Mouse (Mus musculus): ENCODE data around the gene Slc16a5. TPM values are rescaled to one million over a fixed set of nuclear protein-coding genes. Genes with fewer than 3 reads are reported as not detected.
A peak's percentile ranks its signal among the peaks of the same experiment; 100 is the strongest.
"Not testable (repeated sequence)": the region's sequence is repeated elsewhere in the genome, so short reads cannot be mapped to it uniquely, and the experiment has no call there.

The Slc16a5 gene
- polyA plus RNA-seq, 1 experiment: not detected

DNA sequence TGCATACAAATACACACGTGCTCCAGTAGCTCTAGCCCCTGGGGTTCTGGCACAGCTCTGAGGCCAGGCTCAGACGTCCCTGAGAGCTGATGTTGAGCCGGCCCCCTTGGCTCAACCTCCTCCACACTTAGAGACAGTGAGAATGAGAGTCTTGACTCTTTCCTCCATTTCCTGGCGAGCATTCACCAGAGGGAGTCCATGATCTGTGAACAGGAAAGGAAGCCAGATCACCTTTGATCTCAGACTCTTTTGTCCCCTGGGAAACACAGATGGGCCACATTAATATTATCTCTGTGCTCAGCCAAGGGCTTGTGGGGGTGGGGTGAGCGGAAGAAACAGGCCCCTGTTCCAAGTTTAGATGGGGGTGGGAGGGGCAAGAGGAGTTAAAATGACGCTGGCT, 4.9 kb upstream of the Slc16a5 start:
- Histone ChIP-seq H3K4me1 (peaks cover 7% of the 10 kb centered on the region; the same call in 1 of the 2 replicates), H3K4me3 (replicated peaks) (no peak overlapping the region), H3K36me3 (replicated peaks; ENCODE audit: low read length) (no peaks in the 10 kb centered on the region), H3K27me3 (replicated peaks) (peaks cover 66% of the 10 kb centered on the region), H3K9me3 (peaks cover 26% of the 10 kb centered on the region)
- TF ChIP-seq FLI1 (IDR thresholded peaks at IDR 0.05; ENCODE audit: low read length) (no peak), GATA1 (IDR thresholded peaks at IDR 0.05; ENCODE audit: borderline replicate concordance, low read length) (no peak)

DNA sequence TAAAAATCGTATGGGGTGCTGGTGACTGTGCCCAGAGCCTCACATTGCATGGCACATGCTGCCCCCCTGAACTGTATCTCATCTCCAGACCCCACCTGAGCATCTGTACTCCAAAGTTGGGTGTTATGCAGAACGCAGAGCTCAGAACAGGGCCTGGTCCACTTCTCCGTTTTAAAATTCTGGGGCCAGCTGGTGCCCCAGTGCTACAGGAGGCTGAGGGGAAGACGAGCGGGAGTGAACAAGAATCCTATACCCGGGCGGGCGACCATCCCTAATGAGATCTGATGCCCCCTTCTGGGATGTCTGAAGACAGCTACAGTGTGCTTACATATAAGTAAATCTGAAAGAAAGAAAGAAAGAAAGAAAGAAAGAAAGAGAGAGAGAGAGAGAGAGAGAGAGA, 1.3 kb upstream of the Slc16a5 start:
- TF ChIP-seq GATA1 (IDR thresholded peaks at IDR 0.05; ENCODE audit: borderline replicate concordance, low read length): no peak
- no peak for TF ChIP-seq FLI1 (IDR thresholded peaks at IDR 0.05; ENCODE audit: low read length)
- no peaks in the 10 kb centered on the region for H3K36me3 ChIP-seq (replicated peaks; ENCODE audit: low read length)
- peaks cover 9% of the 10 kb centered on the region for H3K9me3 ChIP-seq
- H3K27me3 ChIP-seq (replicated peaks): peaks cover 71% of the 10 kb centered on the region
- H3K4me1 ChIP-seq: peaks cover 7% of the 10 kb centered on the region; the same call in 1 of the 2 replicates
- H3K4me3 ChIP-seq (replicated peaks): no peak overlapping the region

DNA sequence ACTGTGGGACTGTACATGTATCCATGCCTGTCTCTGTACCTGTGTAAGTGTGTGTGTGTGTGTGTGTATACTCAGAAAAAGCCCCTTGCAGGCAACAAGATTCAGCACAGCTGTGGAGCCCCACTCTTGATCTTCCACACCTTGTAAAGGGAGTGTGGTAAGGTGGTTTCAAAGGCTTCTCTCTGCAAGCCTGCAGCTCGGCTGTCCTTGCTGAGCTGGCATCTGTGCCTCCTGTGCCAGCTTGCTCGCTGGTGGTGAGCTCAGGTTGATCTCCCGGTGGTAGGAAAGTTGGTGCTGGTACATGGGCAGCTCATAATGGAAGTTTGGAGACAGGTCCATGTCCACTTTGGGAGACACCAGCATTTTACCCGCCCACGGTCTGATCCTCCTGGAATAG, 430 bp upstream of the Slc16a5 start:
- TF ChIP-seq GATA1 (IDR thresholded peaks at IDR 0.05; ENCODE audit: borderline replicate concordance, low read length) (no peak), FLI1 (IDR thresholded peaks at IDR 0.05; ENCODE audit: low read length) (no peak)
- Histone ChIP-seq H3K9me3 (peaks cover 4% of the 10 kb centered on the region), H3K27me3 (replicated peaks) (peaks cover 72% of the 10 kb centered on the region), H3K36me3 (replicated peaks; ENCODE audit: low read length) (no peaks in the 10 kb centered on the region), H3K4me3 (replicated peaks) (no peak overlapping the region), H3K4me1 (peaks cover 7% of the 10 kb centered on the region)

DNA sequence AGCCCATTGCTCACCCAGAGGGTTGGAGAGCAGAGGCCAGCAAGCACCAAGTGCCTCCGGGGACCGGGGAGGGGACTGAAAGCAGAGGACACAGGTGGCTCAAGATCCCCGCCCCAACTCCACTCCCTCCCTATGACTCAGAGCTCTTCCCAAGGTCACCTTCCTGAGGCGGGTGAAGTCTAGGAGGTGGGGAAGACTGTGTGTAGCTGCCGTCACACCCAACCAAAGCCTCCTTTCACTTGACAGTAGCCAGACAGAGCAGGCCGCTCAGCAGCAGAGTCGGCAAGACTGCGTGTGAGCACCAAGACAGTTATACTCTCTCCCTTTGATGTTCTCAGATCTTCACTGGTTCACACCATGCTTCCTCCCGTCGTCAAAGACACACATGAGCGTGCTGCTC, 1.1 kb downstream of the Slc16a5 start:
- peaks cover 72% of the 10 kb centered on the region for H3K27me3 ChIP-seq (replicated peaks)
- peaks cover 3% of the 10 kb centered on the region; the same call in 1 of the 2 replicates for H3K4me1 ChIP-seq
- no peaks in the 10 kb centered on the region for H3K36me3 ChIP-seq (replicated peaks; ENCODE audit: low read length)
- TF ChIP-seq FLI1 (IDR thresholded peaks at IDR 0.05; ENCODE audit: low read length): no peak
- TF ChIP-seq GATA1 (IDR thresholded peaks at IDR 0.05; ENCODE audit: borderline replicate concordance, low read length): no peak
- H3K4me3 ChIP-seq (replicated peaks): no peak overlapping the region
- H3K9me3 ChIP-seq: peaks cover 4% of the 10 kb centered on the region

DNA sequence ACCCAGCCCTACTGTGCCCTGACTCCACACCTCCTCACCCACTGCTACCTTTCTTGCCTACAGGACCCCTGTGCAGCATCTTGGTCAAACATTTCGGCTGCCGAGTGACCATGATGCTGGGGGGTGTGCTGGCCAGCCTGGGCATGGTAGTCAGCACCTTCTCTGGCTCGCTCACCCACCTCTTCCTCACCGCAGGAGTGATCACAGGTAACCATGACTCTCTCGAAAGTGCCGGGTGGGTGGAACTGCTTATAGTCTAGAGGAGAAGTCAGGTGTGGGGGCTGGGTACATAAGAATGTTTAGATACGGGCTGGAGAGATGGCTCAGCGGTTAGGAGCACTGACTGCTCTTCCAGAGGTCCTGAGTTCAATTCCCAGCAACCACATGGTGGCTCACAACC, 2.6 kb downstream of the Slc16a5 start:
- peaks cover 71% of the 10 kb centered on the region for H3K27me3 ChIP-seq (replicated peaks)
- H3K4me1 ChIP-seq: peaks cover 3% of the 10 kb centered on the region; the same call in 1 of the 2 replicates
- no peak overlapping the region for H3K4me3 ChIP-seq (replicated peaks)
- TF ChIP-seq GATA1 (IDR thresholded peaks at IDR 0.05; ENCODE audit: borderline replicate concordance, low read length) (no peak), FLI1 (IDR thresholded peaks at IDR 0.05; ENCODE audit: low read length) (no peak)
- H3K9me3 ChIP-seq: peaks cover 8% of the 10 kb centered on the region
- no peaks in the 10 kb centered on the region for H3K36me3 ChIP-seq (replicated peaks; ENCODE audit: low read length)

DNA sequence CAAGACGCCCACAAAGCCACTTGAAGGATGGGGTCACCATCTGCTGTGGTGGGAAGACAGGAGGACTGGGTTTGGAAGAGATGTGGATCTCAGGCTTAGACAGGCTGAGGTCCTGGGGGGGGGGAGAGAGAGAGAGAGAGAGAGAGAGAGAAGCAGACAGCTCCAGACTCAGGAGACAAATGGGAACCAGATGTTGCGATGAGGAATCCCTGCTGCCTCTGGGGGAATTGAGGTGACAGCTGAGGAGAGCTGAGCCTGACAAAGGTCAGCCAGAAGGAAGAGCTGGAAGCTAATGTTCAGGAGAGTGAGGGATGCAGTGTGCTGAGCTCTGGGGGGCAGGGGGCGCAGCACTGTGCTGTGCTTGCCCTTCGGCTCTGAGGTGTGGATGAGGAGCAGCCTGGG, 4.9 kb downstream of the Slc16a5 start:
- Histone ChIP-seq H3K4me3 (replicated peaks) (no peak overlapping the region), H3K4me1 (peaks cover 3% of the 10 kb centered on the region; the same call in 1 of the 2 replicates), H3K9me3 (peaks cover 10% of the 10 kb centered on the region), H3K27me3 (replicated peaks) (peaks cover 65% of the 10 kb centered on the region), H3K36me3 (replicated peaks; ENCODE audit: low read length) (no peaks in the 10 kb centered on the region)
- TF ChIP-seq GATA1 (IDR thresholded peaks at IDR 0.05; ENCODE audit: borderline replicate concordance, low read length): no peak
- TF ChIP-seq FLI1 (IDR thresholded peaks at IDR 0.05; ENCODE audit: low read length): no peak

DNA sequence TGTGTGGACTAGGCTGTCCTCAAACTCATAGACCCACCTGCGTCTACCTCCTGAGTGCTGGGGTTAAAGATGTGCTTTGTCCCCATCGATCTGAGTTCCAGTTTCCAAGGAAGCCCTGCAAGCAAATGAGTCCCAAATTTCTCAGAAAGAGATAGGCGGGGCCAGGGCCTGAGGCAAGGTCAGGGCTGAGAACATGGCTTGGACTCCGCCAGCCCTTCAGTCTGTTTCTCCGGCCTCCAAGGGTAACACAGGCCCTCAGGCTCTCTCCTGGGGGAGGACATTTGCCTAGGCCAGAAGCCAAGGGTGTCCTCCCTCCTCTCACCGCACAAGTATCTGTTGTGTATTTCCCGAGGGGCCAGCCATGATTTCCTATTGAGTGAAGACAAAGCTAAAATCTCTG, 9.9 kb downstream of the Slc16a5 start:
- peaks cover 10% of the 10 kb centered on the region for H3K9me3 ChIP-seq
- TF ChIP-seq FLI1 (IDR thresholded peaks at IDR 0.05; ENCODE audit: low read length): no peak
- TF ChIP-seq GATA1 (IDR thresholded peaks at IDR 0.05; ENCODE audit: borderline replicate concordance, low read length): no peak

DNA sequence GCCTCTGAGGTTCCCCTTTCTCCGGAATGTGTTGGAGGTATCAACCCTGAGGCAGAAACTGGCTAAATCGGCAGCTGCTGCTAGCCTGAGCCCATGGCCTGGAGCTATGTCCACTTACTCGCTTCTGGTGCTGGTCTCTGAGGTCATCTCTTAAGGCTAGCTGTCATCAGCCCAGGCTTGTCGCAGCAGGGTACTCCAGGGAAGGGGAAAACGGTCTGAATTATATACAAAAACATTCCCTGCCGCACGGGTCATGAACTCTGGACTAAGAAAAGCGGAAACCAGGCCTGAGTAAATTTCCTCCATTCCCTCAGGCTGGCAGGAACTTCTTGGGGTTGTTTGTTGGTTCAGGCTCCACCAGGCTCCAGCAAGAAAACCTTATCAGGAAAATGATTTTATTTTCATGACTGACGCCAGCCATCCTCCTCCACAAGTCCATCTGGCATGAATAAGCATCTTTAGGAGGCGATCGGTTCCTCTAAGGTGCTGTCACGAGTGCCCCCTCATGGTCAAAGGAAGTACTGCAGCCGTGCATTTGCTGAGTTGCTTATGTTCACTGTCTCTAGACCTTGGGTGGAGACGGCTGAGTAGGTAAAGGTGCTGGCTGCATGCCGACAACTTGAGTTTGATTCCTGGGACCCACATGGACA, 11.5 kb downstream of the Slc16a5 start:
- peak overlapping the region; percentile 74 for H3K4me3 ChIP-seq (replicated peaks)
- TF ChIP-seq GATA1 (IDR thresholded peaks at IDR 0.05; ENCODE audit: borderline replicate concordance, low read length): no peak
- no peak for TF ChIP-seq FLI1 (IDR thresholded peaks at IDR 0.05; ENCODE audit: low read length)
- H3K4me1 ChIP-seq: peaks cover 54% of the 10 kb centered on the region
- H3K27me3 ChIP-seq (replicated peaks): peaks cover 19% of the 10 kb centered on the region
- peaks cover 3% of the 10 kb centered on the region for H3K36me3 ChIP-seq (replicated peaks; ENCODE audit: low read length)
- peaks cover 10% of the 10 kb centered on the region for H3K9me3 ChIP-seq

More for the DNA sequence above, 9.9 kb downstream of the Slc16a5 start:
- no peak overlapping the region for H3K4me3 ChIP-seq (replicated peaks)
- peaks cover 42% of the 10 kb centered on the region for H3K4me1 ChIP-seq
- H3K36me3 ChIP-seq (replicated peaks; ENCODE audit: low read length): no peaks in the 10 kb centered on the region
- peaks cover 30% of the 10 kb centered on the region for H3K27me3 ChIP-seq (replicated peaks)

DNA sequence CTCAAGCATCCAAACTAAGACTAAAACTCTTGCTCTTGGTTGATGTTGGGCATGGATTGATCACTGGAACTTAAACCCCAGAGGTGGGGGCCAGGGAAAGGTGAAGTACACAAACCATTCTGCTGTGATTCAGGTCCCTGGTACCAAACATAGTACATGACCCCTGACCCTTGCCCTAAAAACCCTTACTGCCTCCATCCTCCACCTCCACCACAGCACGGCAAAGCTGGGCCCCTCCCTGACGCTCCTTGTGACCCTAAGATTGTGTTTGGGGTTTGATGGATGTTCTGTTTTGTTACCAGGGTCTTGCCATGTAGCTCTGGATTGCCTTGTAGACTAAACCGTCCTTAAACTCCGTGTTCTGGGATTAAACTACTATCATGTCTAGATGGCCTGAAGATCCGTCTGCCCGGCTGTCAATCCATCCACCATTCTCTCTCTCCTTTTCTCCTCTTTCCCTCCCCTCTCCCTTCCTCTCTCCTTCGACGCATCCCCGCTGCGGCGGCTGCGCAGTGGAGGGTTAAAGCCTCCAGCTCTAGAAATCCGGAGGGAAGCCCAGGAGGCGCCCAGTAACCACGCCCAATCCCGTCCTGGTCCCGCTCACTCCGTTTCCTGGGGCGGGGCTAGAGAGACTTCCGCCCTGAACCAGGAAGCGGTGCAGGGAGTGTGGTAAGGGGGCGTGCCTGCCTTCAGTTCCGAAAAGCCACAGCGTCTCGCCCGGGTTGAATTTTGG, 12.9 kb downstream of the Slc16a5 start, which contains the start of gene Armc7:
Armc7 (plus strand) TSS at position 643 of the 733 bp plus-strand sequence.
- Histone ChIP-seq H3K36me3 (replicated peaks; ENCODE audit: low read length) (peaks cover 17% of the 10 kb centered on the region), H3K4me1 (peaks cover 62% of the 10 kb centered on the region), H3K27me3 (replicated peaks) (peaks cover 7% of the 10 kb centered on the region), H3K9me3 (peaks cover 3% of the 10 kb centered on the region), H3K4me3 (replicated peaks) (peak within 1 kb of the TSS; percentile 97)
- TF ChIP-seq FLI1 (IDR thresholded peaks at IDR 0.05; ENCODE audit: low read length) (peak; percentile 59), GATA1 (IDR thresholded peaks at IDR 0.05; ENCODE audit: borderline replicate concordance, low read length) (no peak)

DNA sequence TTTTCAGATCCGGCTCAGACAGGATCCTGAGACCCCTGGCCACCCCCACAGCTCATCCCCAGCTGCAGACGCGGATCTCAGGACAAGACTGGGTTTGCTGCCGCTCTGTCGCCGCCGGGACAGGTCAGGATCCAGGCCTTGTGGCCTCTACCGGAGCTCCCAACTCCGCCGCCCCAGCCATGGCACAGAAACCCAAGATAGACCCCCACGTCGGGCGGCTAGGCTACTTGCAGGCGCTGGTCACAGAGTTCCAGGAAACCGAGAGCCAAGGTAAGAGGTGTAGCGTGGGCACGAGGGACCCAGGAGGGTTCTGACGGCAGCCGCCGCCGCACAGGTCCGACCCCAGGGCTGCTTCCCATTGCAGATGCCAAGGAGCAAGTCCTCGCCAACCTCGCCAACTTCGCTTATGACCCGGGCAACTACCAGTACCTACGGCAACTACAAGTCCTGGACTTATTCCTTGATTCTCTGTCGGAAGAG, 13.5 kb downstream of the Slc16a5 start:
- no peaks in the 10 kb centered on the region for H3K9me3 ChIP-seq
- H3K36me3 ChIP-seq (replicated peaks; ENCODE audit: low read length): peaks cover 23% of the 10 kb centered on the region
- peak overlapping the region; percentile 97 for H3K4me3 ChIP-seq (replicated peaks)
- peaks cover 62% of the 10 kb centered on the region for H3K4me1 ChIP-seq
- peaks cover 6% of the 10 kb centered on the region for H3K27me3 ChIP-seq (replicated peaks)
- no peak for TF ChIP-seq FLI1 (IDR thresholded peaks at IDR 0.05; ENCODE audit: low read length)
- no peak for TF ChIP-seq GATA1 (IDR thresholded peaks at IDR 0.05; ENCODE audit: borderline replicate concordance, low read length)

DNA sequence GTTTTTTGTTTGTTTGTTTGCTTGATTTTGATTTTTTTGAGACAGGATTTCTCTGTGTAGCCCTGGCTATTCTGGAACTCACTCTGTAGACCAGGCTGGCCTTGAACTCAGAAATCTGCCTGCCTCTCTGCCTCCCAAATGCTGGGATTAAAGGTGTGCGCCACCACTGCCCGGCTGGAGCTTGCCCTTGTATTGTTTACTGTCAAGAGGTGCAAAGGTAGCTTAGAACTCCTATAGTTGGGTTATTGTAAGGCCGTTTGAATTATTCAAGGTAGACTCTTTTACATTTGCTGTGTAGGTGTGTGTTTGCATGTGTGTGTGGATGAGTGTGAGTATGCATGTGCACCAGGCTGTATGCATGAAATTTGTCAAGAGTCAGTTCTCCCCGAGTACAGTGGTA, 14.4 kb downstream of the Slc16a5 start:
- Histone ChIP-seq H3K4me3 (replicated peaks) (peak overlapping the region; percentile 75), H3K4me1 (peaks cover 66% of the 10 kb centered on the region), H3K36me3 (replicated peaks; ENCODE audit: low read length) (peaks cover 28% of the 10 kb centered on the region)
- not testable (repeated sequence) for H3K27me3 ChIP-seq (replicated peaks); H3K9me3 ChIP-seq

DNA sequence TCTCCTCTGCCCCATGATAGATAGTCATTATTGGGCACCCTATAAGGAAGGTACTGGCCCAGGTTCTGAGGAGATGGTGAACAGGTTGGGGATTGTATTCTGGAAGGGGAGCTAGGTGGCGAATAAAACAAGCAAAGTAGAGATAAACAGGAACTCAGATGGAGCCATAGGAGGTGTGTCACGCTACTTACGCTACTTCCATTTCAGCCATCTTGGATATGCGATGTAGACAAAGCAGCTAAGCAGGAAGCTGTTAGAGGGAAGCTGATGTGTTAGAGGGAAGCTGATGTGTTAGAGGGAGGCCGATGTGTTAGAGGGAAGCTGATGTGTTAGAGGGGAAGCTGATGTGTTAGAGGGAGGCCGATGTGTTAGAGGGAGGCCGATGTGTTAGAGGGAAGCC, 15.1 kb downstream of the Slc16a5 start:
- H3K4me1 ChIP-seq: peaks cover 72% of the 10 kb centered on the region
- H3K27me3 ChIP-seq (replicated peaks): not testable (repeated sequence)

More for the DNA sequence above, 15.1 kb downstream of the Slc16a5 start:
- peaks cover 32% of the 10 kb centered on the region for H3K36me3 ChIP-seq (replicated peaks; ENCODE audit: low read length)
- H3K9me3 ChIP-seq: not testable (repeated sequence)
- peak overlapping the region; percentile 62 for H3K4me3 ChIP-seq (replicated peaks)
